Mouse (Mus musculus) forebrain, embryonic 11.5 days (tissue): ENCODE data around the gene Tppp. TPM values are rescaled to one million over a fixed set of nuclear protein-coding genes. Genes with fewer than 3 reads are reported as not detected.
"Not testable (repeated sequence)": the region's sequence is repeated elsewhere in the genome, so short reads cannot be mapped to it uniquely, and the experiment has no call there.

Experiments
- ATAC-seq: fragments of 200-750 bp; cut with Nextera tagmentation; replicated peaks from 2 replicates; pipeline ENCODE4 v1.8.0; 2017; ENCODE audit warnings: moderate TSS enrichment; ENCODE audit not compliant: low FRiP score
- DNase-seq: peaks from one replicate; pipeline ENCODE4 v3.0.0-alpha.2; 2017; ENCODE audit warnings: low spot score
- H3K27ac ChIP-seq: fragments of 300-500 bp; sonication (generic); 2 replicates; pipeline ENCODE4 v1.5.1; 2014; ENCODE audit warnings: low read depth, low read length
- H3K27me3 ChIP-seq: fragments of 300-500 bp; sonication (generic); 2 replicates; pipeline ENCODE4 v1.6.1; 2014; ENCODE audit warnings: mild to moderate bottlenecking, low read length, mixed read lengths; ENCODE audit not compliant: control insufficient read depth, insufficient read depth
- H3K36me3 ChIP-seq: fragments of 300-500 bp; sonication (generic); 2 replicates; pipeline ENCODE4 v1.6.1; 2014; ENCODE audit warnings: mild to moderate bottlenecking, low read length, moderate library complexity, mixed read lengths; ENCODE audit not compliant: control insufficient read depth, insufficient read depth
- H3K4me1 ChIP-seq: fragments of 300-500 bp; sonication (generic); replicated peaks from 2 replicates; pipeline ENCODE4 v1.6.1; 2014; ENCODE audit warnings: low read length, mixed read lengths; ENCODE audit not compliant: control insufficient read depth, insufficient read depth
- H3K4me2 ChIP-seq: fragments of 300-500 bp; sonication (generic); 2 replicates; pipeline ENCODE4 v1.6.1; 2014; ENCODE audit warnings: low read depth, mild to moderate bottlenecking, low read length, moderate library complexity, mixed read lengths; ENCODE audit not compliant: severe bottlenecking
- H3K4me3 ChIP-seq: fragments of 300-500 bp; sonication (generic); 2 replicates; pipeline ENCODE4 v1.5.1; 2014; ENCODE audit warnings: low read depth, low read length
- H3K9ac ChIP-seq: fragments of 300-500 bp; sonication (generic); 2 replicates; pipeline ENCODE4 v1.6.1; 2014; ENCODE audit warnings: low read length
- H3K9me3 ChIP-seq: fragments of 300-500 bp; sonication (generic); 2 replicates; pipeline ENCODE4 v1.6.1; 2016; ENCODE audit warnings: low read length, mixed read lengths; ENCODE audit not compliant: control insufficient read depth
- WGBS: fragments of 180-500 bp; shearing (Covaris S2); extraction: QIAGEN DNeasy Blood & Tissue Kit; methylation state at CpG from one replicate; pipeline ENCODE4 v1.1.7; 2014; 5-methylcytosine and 5-hydroxymethylcytosine counted together
- polyA plus RNA-seq: library from polyadenylated mRNA; unstranded; fragments of >200 nt; fragmentation: Nextera tagmentation; extraction: Ambion mirVana; gene quantifications from 2 replicates; pipeline ENCODE4 v1.2.1, GENCODE M21; 2014

The Tppp gene
- polyA plus RNA-seq, 1 experiment from 2014 or later = 3.3 TPM

GRCm38 (mm10) chr13:74010678-74011077 lies 1.5 kb downstream of the Tppp start:
- DNase-seq = no peak
- whole genome bisulfite sequencing = 11% methylated on average over 3 of the region's 3 CpGs
- H3K4me2 ChIP-seq = peak overlapping the region; percentile 97
- no peak for ATAC-seq
- H3K27me3 ChIP-seq = peaks cover 4% of the 10 kb centered on the region; the same call in 1 of the 2 replicates
- H3K27ac ChIP-seq = no peak overlapping the region
- no peaks in the 10 kb centered on the region for H3K9me3 ChIP-seq
- H3K4me3 ChIP-seq = peak overlapping the region; percentile 50
- no peak overlapping the region for H3K9ac ChIP-seq
- H3K4me1 ChIP-seq = peaks cover 2% of the 10 kb centered on the region; the same call in 1 of the 2 replicates
- H3K36me3 ChIP-seq = no peaks in the 10 kb centered on the region

GRCm38 (mm10) chr13:74015908-74016307 lies 6.7 kb downstream of the Tppp start:
- DNase-seq = no peak
- Histone ChIP-seq H3K9me3 (no peaks in the 10 kb centered on the region), H3K4me3 (no peak overlapping the region), H3K27me3 (no peaks in the 10 kb centered on the region), H3K9ac (no peak overlapping the region), H3K4me2 (no peak overlapping the region), H3K27ac (no peak overlapping the region), H3K4me1 (no peaks in the 10 kb centered on the region), H3K36me3 (no peaks in the 10 kb centered on the region)
- whole genome bisulfite sequencing = 81% methylated on average over 4 of the region's 4 CpGs
- no peak for ATAC-seq

GRCm38 (mm10) chr13:74017426-74017825 lies 8.2 kb downstream of the Tppp start:
- Histone ChIP-seq H3K4me2 (no peak overlapping the region), H3K9me3 (no peaks in the 10 kb centered on the region), H3K27me3 (no peaks in the 10 kb centered on the region), H3K27ac (no peak overlapping the region), H3K4me3 (no peak overlapping the region), H3K9ac (no peak overlapping the region), H3K4me1 (no peaks in the 10 kb centered on the region), H3K36me3 (no peaks in the 10 kb centered on the region)
- ATAC-seq (no peak), DNase-seq (no peak)
- WGBS = 84% methylated on average over 4 of the region's 4 CpGs

- not testable (repeated sequence) for H3K27me3 ChIP-seq, DNase-seq, H3K9me3 ChIP-seq, H3K9ac ChIP-seq, ATAC-seq, H3K36me3 ChIP-seq, H3K27ac ChIP-seq, H3K4me2 ChIP-seq, H3K4me3 ChIP-seq, H3K4me1 ChIP-seq
- 92% methylated on average over 8 of the region's 8 CpGs for WGBS
These were observed 9.8 kb downstream of the Tppp start for GRCm38 (mm10) chr13:74019006-74019405.

- H3K27me3 ChIP-seq = no peaks in the 10 kb centered on the region
- 73% methylated on average over 4 of the region's 4 CpGs for WGBS
- H3K4me2 ChIP-seq = no peak overlapping the region
- no peak overlapping the region for H3K9ac ChIP-seq
- H3K4me1 ChIP-seq = no peaks in the 10 kb centered on the region
- no peak overlapping the region for H3K4me3 ChIP-seq
- DNase-seq (no peak), ATAC-seq (no peak)
- no peaks in the 10 kb centered on the region for H3K36me3 ChIP-seq
- H3K27ac ChIP-seq = no peak overlapping the region
- H3K9me3 ChIP-seq = no peaks in the 10 kb centered on the region
These were observed 16.2 kb downstream of the Tppp start for GRCm38 (mm10) chr13:74025151-74026081.

GRCm38 (mm10) chr13:74026215-74026614 lies 17.0 kb downstream of the Tppp start:
- no peak for ATAC-seq
- DNase-seq = no peak
- no peak overlapping the region for H3K4me2 ChIP-seq
- WGBS = 24% methylated on average over 2 of the region's 2 CpGs
- H3K4me3 ChIP-seq = no peak overlapping the region
- H3K9ac ChIP-seq = no peak overlapping the region
- no peak overlapping the region for H3K27ac ChIP-seq
- no peaks in the 10 kb centered on the region for H3K27me3 ChIP-seq
- no peaks in the 10 kb centered on the region for H3K4me1 ChIP-seq
- H3K9me3 ChIP-seq = no peaks in the 10 kb centered on the region
- no peaks in the 10 kb centered on the region for H3K36me3 ChIP-seq

- Histone ChIP-seq H3K4me3 (no peak overlapping the region), H3K27me3 (no peaks in the 10 kb centered on the region), H3K36me3 (no peaks in the 10 kb centered on the region), H3K27ac (no peak overlapping the region), H3K4me1 (no peaks in the 10 kb centered on the region), H3K4me2 (no peak overlapping the region), H3K9me3 (no peaks in the 10 kb centered on the region), H3K9ac (no peak overlapping the region)
- ATAC-seq = no peak
- no peak for DNase-seq
- WGBS = 74% methylated on average over 2 of the region's 2 CpGs
These were observed 18.9 kb downstream of the Tppp start for GRCm38 (mm10) chr13:74028116-74028515.

- 76% methylated on average over 2 of the region's 2 CpGs for WGBS
- no peak for ATAC-seq
- H3K27me3 ChIP-seq = no peaks in the 10 kb centered on the region
- H3K4me3 ChIP-seq = no peak overlapping the region
- DNase-seq = no peak
- H3K27ac ChIP-seq = no peak overlapping the region
- H3K36me3 ChIP-seq = no peaks in the 10 kb centered on the region
- no peak overlapping the region for H3K9ac ChIP-seq
- no peak overlapping the region for H3K4me2 ChIP-seq
- H3K9me3 ChIP-seq = no peaks in the 10 kb centered on the region
- no peaks in the 10 kb centered on the region for H3K4me1 ChIP-seq
These were observed 19.8 kb downstream of the Tppp start for GRCm38 (mm10) chr13:74029013-74029412.

GRCm38 (mm10) chr13:74030691-74031090 lies 21.5 kb downstream of the Tppp start:
- no peak overlapping the region for H3K27ac ChIP-seq
- no peak for ATAC-seq
- WGBS = 92% methylated on average over 7 of the region's 7 CpGs
- H3K9me3 ChIP-seq = no peaks in the 10 kb centered on the region
- H3K4me3 ChIP-seq = no peak overlapping the region
- no peaks in the 10 kb centered on the region for H3K36me3 ChIP-seq
- no peak overlapping the region for H3K9ac ChIP-seq
- no peaks in the 10 kb centered on the region for H3K27me3 ChIP-seq
- H3K4me1 ChIP-seq = no peaks in the 10 kb centered on the region
- no peak overlapping the region for H3K4me2 ChIP-seq
- no peak for DNase-seq
